Mouse (Mus musculus) common myeloid progenitor, adult 5-6 weeks (primary cell): ENCODE results near the gene Fscn1. TPM values are rescaled to one million over a fixed set of nuclear protein-coding genes. Genes with fewer than 3 reads are reported as not detected.

ENCODE experiments used
- ATAC-seq: replicated peaks from 2 replicates; pipeline ENCODE4 v1.8.0; 2016; ENCODE audit warnings: low read depth, mild to moderate bottlenecking, moderate TSS enrichment, inconsistent platforms; ENCODE audit not compliant: poor library complexity, severe bottlenecking
- total RNA-seq: library from RNA; stranded (forward); fragments of 200-1000, 187-1606 nt; gene quantifications from 2 replicates; pipeline ENCODE4 v1.2.3, GENCODE M21; 2017

Fscn1 gene
- total RNA-seq, 1 experiment from 2014 or later, result 0.64 TPM

- ATAC-seq, result no peak
These were observed 27.4 kb upstream of the Fscn1 start for GRCm38 (mm10) chr5:142932731-142933130.

- peak; percentile 43 for ATAC-seq
These were observed 24.4 kb upstream of the Fscn1 start for GRCm38 (mm10) chr5:142935642-142936335.

- peak; percentile 71 for ATAC-seq
These were observed 23.8 kb upstream of the Fscn1 start for GRCm38 (mm10) chr5:142936336-142936719.

GRCm38 (mm10) chr5:142937956-142938727, 22.0 kb upstream of the Fscn1 start:
- ATAC-seq, result peak; percentile 71

GRCm38 (mm10) chr5:142940393-142940792, 19.8 kb upstream of the Fscn1 start:
- ATAC-seq, result no peak

GRCm38 (mm10) chr5:142944979-142945682, 15.0 kb upstream of the Fscn1 start:
- ATAC-seq, result no peak

- no peak for ATAC-seq
These were observed 12.7 kb upstream of the Fscn1 start for GRCm38 (mm10) chr5:142947460-142947859.

- no peak for ATAC-seq
These were observed 10.6 kb upstream of the Fscn1 start for GRCm38 (mm10) chr5:142949580-142949979.

GRCm38 (mm10) chr5:142950405-142950804, 9.7 kb upstream of the Fscn1 start:
- no peak for ATAC-seq

- ATAC-seq, result no peak
These were observed 6.5 kb upstream of the Fscn1 start for GRCm38 (mm10) chr5:142953641-142954040.

- no peak for ATAC-seq
These were observed 3.0 kb upstream of the Fscn1 start for GRCm38 (mm10) chr5:142956956-142957703.

- no peak for ATAC-seq
These were observed 1.7 kb upstream of the Fscn1 start for GRCm38 (mm10) chr5:142958464-142958863.

- ATAC-seq, result no peak
These were observed 987 bp upstream of the Fscn1 start for GRCm38 (mm10) chr5:142959156-142959555.

- ATAC-seq, result peak; percentile 20; the same call in 1 of the 2 replicates
These were observed 680 bp downstream of the Fscn1 start for GRCm38 (mm10) chr5:142960775-142961271.

GRCm38 (mm10) chr5:142961398-142961880, 1.3 kb downstream of the Fscn1 start:
- no peak for ATAC-seq

GRCm38 (mm10) chr5:142961881-142962443, 1.8 kb downstream of the Fscn1 start:
- no peak for ATAC-seq

- no peak for ATAC-seq
These were observed 2.4 kb downstream of the Fscn1 start for GRCm38 (mm10) chr5:142962444-142962961.

GRCm38 (mm10) chr5:142963003-142963704, 3.0 kb downstream of the Fscn1 start:
- ATAC-seq, result no peak
